Mouse (Mus musculus): Measurements from ENCODE around the gene Cpne8.
"Not testable (repeated sequence)": the region's sequence is repeated elsewhere in the genome, so short reads cannot be mapped to it uniquely, and the experiment has no call there.

The Cpne8 gene

DNA sequence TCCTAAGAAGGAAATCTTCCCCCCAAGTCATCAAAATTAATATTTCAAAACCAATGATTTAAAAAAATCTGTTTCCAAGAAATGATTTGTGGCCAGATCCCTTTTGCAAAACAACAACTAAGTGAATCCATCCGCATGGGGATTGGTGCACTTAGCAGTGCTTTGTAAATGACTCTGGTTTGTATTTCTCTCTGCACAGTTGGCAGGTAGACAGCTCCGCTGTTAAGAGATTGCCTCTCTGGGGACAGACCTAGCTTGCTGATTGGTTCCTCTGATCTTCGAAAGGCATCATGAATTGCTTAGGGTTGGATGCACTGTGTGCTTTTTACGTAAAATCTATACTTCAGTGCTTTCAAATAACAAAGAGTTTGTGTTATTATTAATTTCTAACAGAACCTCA is 68.5 kb downstream of the Cpne8 start:
- not testable (repeated sequence) for DNase-seq

DNA sequence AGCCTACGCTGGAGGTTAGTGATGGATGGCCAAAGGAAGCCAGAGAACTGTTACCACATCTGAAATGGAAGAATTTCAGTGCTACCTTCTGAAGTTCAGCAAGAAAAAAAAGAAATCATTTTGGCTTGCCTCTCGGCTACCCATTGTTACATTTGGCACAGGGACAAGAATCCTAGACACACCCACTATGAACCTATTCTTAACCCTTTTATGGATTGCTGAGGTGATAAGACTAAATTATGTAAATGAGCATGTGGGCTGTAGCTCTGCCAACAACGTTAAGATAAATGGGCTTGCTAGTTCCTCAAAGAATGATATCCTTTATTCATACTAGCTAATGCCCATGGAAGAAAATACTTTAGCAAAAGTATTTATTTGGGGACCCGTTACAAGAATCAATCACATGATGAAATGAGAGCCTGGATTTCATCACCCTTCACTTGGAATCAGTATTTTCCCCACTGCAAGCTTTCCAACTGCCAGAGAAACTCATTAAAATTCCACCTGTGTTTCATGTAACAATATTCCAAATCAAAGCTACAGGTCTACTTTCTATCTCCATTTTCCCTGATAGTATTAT is 69.3 kb downstream of the Cpne8 start:
- peak; percentile 14 for DNase-seq

DNA sequence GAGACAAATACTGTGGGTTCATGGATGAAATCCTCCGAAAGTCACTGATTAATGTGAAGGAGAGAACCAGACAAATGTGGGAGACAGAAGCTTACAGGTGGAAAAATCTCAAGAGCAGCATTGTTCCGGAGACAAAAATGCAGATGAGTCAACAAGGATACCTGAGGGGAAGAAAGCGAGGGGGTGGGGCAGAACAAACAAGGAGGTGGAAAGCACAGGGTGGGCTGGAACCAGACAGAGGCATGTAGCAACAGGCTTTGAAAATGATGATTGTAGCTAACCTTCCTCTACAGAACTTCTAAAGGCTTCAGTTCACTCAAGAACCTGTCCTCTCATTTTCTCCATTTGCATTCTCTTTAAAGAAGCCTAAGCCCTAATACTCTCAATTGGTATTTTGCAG is 70.9 kb downstream of the Cpne8 start:
- no peak for DNase-seq

DNA sequence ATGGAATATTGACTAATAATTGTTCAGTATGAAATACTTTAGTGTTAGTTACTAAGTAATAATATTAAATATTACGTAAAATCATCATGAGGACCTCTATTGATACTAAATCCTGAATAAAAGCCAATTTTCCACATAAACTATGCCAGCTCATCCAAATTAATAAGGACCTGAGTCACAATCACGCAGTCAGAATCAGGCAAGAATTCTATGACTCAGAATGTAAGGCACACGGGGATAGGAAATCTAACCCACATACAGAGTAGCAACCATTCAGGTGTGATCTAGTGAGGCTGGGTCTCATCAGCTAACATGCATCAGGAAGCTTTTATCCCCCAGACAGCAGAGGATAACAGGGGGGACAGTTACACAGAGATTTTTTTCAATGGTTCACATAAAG is 72.1 kb downstream of the Cpne8 start:
- no peak for DNase-seq

DNA sequence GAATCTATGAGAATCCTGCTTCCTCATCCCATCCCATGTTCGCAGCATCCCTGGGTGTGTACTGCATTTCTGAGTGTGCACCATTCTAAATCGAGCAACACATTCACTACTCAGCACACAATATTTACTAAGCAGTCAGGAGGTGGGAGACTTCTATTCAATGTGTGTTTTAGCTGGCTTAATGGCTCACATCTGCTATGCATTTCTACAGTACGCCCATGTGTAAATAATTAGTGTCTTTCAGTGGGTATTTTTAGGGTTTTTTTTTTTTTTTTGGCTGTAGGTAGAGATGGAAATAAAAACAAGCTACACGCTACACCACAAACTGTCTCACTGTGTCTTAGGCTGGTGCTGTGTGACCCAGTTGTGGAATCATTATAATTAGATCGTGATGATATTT is 75.6 kb downstream of the Cpne8 start:
- no peak for DNase-seq

DNA sequence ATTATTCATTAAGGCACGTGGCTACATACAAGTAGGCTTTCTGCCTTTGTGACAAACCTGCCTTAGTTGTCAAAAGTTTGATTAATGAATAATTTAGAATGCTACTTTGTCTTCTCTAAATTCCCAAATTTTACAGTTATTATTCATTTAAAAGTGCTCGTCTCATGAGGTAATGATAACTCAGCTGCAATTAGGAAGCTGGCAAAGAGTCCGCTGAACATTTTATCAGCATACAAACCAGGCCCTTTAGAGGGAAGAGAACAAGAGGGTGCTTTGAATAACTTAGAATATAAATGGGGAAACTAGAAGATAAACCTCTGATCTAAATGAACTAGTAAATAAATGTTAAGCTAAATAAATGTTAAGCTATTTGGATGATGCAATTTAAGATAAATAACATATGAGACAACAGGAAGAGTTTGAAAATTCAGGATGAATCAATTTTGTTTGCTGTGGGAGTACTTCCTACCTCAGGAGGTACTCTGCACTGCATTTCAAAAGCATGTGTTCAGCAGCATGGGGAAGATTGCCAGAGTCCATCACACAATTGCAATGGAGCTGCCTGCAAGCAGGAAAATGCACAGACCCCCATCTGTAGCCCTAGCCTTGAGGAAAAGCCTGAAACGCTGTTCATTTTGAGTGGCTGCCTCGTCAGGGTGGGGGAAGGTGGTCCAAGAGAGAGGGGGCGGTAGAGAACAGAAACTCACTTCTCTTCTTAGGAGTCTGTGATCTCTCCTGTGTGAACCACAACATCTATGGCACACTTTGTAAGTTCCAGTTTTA is 81.3 kb downstream of the Cpne8 start:
- no peak for DNase-seq

DNA sequence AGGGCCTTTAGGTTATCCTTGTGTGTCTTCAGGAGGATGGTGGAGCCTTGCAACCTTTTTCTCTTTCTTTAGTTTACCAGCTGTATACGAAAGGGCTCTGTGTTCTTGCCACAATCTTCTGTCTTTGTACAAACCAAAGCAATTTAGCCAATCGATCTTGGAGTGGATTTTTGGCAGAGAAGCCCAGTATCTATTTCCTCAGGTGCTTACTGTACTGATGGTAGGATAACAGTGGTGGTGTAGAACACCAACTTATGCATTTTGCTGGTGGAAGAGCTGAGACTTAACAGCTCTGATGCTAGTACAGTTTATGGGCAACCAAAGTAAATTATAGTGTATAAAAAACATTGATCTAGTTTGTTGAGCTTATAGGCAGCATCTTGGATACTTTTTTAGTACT is 83.6 kb downstream of the Cpne8 start:
- DNase-seq = no peak

DNA sequence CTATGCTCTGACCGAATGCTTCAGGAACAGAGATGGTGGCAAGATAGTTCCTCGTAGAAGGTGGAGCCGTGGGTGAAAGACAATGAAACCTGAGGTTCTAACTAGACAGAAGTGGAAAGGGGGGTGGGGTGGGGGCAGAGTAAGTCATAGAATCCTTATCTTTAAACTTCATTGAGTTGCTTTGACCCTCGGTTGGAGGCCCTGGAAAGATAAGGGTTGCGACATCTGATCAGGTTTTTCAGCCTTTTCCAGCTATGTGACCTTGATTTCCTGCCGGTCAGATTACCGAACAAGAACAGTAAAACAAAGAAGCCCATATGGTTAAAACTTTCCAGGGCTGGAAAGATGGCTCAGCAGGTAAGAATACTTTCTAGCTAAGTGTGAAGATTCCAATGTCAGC is 89.6 kb downstream of the Cpne8 start:
- DNase-seq = no peak

DNA sequence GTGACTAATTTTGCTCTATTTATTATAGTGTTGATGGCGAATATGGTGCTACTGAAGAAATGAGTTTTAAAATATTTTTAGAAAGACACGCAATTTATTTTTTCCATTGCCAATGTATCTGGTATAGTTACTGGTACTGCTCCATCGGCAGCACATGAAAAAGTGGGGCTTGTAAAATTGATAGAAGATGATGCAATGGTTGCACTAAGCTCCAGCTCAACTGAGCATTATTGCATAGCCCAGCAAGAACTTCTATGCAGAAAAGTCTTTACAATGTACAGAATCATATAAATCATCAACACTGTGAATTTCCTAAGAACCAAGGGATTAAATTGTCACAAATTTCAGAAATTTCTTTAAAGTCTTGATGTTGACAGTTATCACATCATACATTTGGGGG is 101.8 kb downstream of the Cpne8 start:
- no peak for DNase-seq

DNA sequence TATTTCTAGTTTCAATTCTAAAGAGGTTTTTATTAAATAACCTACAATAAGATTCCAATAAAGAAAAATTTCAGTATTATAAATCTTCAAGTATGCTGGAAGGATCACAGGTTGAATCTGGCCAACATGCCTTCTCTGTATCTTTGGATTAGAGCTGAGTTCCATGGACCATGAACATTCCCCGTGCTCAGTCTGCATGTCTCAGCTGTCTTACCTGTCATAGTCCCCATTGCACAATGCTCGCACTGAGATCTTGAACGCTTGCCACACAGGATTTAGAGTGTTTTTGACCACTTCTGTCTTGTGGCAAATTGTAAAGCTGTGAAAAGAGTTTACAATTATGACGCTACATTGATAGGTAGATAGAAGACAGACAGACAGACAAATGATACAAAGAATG is 110.0 kb downstream of the Cpne8 start:
- peak; percentile 9 for DNase-seq

DNA sequence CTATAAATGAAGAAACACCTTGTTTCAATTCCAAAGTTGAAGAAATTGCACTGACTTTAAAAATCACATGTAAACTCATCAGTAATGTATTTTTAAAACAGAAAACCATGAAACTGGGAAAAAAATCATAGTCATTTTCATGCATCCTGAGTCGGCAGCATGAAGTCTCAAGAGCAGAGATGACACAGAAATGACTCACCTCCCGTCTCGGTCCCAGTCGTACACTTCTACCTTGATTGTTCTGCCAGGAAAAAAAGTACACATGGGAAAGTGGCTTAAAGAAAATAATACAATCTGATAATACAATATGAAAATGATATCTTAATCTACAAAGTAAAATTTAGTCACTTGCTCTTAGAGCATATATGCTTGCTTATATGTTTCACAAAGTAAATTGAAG is 111.2 kb downstream of the Cpne8 start:
- DNase-seq = no peak

DNA sequence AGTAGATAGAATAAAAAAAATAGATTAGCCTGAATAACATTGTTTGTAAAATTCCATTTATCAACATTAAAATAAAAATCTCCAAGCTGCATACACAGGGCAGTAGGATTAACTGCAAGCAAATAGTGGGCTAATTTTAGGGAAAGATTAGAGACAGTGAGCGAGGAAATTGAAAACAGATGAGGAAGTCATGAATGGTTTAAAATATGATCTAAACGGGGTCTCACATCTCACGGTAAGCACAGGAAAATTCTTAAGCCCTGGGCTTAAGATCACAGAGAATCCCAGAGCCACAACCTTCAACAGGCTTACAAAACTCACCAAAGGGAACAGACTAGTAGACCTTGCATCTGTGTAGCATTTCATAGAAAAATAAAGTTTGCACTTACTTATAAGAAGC is 115.2 kb downstream of the Cpne8 start:
- DNase-seq = no peak

DNA sequence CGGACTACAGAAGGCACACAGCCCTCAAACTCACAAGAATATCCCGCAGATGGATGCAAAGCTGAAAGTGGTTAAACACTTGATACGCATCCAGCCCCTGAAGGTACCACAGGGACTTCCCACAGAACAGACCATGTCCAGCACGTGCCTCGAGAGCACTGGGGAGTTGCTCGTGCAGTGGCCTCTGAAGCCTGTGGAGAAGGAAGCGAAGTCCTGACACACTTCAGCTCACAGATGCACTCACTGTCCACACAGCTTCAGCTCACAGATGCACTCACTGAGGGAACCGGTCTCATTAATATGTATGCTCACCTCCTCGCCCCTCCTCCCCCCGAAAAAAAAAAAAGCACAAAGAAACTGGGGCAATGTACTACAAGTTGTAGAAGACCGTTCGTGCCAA is 117.6 kb downstream of the Cpne8 start:
- no peak for DNase-seq

DNA sequence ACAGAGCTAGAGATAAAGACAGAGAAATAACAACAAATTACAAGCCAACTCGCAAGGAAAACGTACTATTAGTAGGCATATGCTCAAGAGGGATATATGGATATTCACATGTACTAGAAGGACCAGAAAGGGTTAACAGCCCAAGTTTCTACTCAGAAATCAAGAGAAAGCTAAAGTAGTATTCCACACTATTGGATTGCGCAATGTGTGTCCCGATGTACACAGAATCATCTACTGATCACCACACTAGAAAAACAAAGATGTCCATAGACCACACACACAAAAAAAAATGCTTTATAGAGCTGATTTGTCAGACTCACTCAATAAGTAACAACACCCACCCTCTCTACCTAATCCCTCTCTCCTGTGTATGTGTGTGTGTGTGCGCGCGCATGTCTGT is 130.6 kb downstream of the Cpne8 start:
- no peak for DNase-seq

DNA sequence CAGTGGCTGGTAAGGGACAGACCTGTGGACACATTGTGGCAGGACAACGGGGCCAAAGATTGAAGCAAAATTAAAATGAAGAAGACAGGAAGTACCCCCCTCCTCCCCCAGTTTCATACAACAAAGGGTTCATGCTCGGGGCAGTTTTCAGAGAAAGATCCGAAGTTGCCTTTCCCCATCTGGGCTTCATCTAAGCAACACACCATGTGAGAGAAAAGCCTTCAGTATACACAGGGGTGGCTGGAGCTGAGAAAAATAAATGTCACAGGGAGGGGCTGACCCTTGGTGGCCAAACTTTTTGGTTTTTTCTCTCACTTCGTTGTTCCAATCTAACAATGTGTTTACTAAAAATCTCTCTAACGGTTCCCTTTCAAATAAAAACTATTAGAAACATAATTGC is 135.8 kb downstream of the Cpne8 start:
- DNase-seq = no peak

DNA sequence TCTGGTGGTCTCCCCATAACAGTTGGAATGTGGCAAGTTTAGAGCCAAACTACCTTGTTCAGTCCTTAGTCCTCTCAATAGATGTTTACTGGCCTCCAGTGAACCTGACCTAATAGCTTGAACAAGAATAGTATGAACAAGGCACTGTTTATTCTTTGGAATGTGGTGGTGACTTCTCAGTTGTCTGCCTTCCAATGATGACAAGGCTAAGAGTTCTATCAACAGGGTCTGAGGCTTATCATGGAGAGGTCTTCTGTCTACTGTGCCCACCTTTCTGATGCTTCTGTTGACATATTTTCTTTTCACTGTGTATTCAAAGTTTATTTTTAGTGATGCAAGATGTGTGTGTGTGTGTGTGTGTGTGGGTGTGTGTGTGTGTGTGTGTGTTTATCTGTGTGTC is 137.1 kb downstream of the Cpne8 start:
- DNase-seq = no peak

DNA sequence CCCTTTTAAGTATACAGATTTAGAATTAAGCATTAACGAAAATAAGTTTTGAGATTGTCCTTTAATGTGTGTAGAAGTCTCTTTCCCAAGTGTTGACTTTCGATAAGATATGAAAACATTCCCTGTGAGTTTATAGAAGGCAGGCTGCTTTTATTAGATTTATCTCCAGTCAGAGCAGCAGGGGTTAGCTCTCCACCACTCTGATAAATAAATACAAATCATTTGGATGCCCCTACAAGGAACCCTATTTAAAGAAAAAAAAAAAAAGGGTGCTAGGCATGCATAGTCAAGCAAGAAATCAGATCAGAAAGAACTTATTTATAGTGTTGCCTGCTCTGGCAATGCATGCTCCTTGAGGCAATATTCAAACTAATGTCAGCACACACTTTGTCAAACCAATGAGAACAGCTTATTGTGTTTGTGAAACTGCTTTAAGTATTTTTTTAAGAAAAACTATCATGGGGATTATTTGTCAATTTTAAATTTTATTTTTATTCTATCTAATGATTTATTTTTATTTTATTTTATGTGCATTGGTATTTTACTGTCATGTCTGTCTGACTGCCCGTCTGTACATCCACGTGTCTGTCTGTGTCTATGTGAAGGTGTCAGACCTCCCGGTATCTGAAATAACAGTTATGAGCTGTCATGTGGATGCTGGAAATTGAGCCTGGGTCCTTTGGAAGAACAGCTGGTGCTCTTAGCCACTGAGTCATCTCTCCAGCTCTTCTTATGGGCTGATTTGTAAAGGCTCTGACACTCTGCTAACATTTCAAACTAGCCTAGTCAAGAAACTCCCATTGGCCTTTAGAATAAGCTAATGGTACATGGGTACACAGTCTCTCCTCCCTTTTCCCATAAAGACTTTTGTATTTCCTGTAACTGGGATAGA is 142.7 kb downstream of the Cpne8 start:
- DNase-seq = no peak

DNA sequence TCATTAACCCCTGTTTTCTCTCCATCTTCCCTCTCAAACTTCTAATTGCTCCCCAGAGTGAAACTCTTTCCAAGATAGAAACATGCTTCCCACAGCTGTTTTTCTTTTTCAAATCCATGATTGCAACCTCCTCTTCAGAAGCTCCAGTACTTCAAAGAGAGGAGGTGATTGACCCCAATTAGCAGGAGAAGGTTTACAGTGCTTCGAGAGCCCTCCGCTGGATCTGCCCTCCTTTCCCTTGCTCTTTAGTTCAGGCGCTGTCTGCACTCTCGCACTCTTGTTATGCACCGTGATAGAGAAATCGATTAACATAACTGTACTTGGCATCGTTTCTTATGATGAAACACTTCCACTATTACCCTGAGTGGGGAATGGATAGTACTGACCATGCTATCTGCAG is 143.5 kb downstream of the Cpne8 start:
- DNase-seq = no peak

DNA sequence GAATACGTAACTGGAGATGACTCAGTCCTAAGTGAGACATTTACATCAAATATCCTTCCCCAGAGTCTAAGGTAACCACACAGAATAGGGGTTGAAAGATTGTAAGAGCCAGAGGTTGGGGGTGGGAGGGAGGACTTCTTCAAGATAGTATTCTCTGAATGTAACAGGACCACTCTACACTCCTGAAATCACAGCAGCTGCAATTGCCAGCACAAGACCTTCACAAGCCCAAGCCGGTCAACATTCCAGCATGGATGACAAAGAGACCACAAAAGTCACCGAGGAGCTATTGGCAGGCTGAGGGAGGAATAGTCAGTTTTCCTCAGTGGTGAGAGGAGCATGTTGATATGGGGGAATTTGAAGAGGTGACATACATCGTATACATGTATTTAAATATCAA is 166.5 kb downstream of the Cpne8 start:
- DNase-seq = no peak

DNA sequence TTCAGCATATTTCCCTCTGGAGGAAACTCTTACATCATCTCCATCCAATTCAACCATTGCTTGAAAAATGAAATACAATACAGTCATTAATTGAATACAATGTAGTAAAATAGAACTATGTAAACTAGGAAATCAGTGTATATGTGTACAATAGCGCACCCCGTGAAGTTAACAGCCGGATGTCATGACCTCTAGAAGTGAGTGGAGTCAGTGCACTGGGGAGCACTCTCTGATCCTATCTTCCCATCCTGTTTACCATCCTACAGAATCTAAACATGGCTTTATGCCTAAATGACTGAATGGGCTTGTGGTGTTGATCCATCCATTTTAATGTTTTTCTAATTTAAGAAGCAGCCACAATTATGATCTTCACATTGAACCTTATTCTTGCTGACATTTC is 182.2 kb downstream of the Cpne8 start:
- DNase-seq = no peak

DNA sequence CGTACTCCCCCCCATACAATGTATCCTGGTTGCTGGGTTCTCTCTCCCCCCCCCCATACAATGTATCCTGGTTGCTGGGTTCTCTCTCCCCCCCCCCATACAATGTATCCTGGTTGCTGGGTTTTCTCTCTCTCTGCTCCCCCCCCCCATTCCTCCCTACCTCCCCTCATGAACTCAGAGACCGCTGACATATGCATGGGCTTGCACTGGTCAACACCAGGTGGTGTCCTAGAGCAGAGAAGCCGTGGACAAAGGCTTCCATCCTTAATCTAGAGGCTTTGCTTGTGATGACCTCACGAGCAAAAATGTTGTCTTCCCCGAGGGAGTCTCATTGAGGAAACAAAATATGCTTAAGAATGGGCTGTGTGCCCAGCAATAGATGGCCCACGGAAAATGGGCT is 187.7 kb downstream of the Cpne8 start:
- DNase-seq = no peak

DNA sequence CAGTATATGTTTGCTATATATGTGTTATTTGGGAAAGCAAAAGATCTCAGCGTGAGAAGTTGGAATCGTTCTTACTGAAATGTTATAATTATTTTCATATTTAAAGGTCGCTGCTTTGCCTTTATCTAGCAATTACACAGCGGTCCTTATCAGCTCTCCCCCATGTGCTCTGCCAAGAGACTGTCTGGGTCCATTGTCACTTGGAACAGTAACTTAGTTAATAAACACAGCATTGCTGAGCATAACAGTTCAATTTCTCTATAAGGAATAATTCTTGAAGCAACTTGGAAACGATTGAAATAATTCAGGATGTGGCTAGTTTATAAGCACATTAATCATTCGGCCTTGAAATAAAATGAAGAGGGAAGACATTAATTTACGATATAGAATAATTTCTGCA is 189.0 kb downstream of the Cpne8 start:
- no peak for DNase-seq

DNA sequence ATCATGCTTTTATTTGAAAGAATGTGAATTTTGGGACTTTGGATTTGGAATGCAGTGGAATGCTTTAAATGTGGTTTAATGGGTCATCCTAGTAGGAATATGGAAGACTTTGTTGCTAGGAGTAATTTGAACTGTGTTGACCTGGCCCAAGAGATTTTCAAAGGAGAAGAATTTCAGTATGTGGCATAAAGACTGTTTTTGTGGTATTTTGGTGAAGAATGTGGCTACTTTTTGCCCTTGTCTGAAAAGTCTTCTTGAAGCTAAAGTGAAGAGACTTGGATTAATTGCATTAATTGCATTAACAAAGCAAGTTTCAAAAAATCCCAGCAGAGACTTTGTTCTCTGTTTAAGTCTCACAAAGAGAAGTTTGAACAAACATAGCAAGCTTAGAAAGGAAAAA is 208.7 kb downstream of the Cpne8 start:
- not testable (repeated sequence) for DNase-seq

DNA sequence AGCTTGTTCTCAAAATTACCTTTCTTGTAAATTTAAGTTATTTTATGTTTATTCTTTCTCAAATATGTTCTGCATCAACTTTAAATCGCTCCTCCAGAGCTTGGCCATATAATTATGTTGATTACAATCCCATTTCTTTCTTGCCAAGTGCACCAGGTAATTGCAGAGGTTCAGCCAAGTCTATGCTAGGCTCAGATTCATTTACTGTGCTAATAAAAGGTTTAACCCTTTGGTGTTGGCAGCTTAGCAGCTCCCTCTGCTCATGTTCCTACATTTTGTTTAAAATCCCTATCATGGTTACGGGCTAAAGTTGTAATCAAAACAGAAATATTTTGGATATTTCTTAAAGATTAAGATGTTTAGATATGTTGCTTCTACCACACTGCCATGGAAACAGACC is 216.0 kb downstream of the Cpne8 start:
- no peak for DNase-seq
